Mouse (Mus musculus) midbrain, embryonic 11.5 days (tissue): ENCODE results near the gene Lrch1. TPM values are rescaled to one million over a fixed set of nuclear protein-coding genes. Genes with fewer than 3 reads are reported as not detected.

Source experiments
- ATAC-seq: fragments of 200-750 bp; cut with Nextera tagmentation; 2 replicates; pipeline ENCODE4 v1.8.0; 2017; ENCODE audit warnings: moderate TSS enrichment, moderate library complexity; ENCODE audit not compliant: low FRiP score
- DNase-seq: peaks from one replicate; pipeline ENCODE4 v3.0.0; 2015; ENCODE audit warnings: low spot score; ENCODE audit errors: missing footprints
- H3K27ac ChIP-seq: fragments of 300-500 bp; sonication (generic); 2 replicates; pipeline ENCODE4 v1.5.1; 2014; ENCODE audit warnings: low read depth, low read length
- H3K27me3 ChIP-seq: fragments of 300-500 bp; sonication (generic); 2 replicates; pipeline ENCODE4 v1.6.1; 2014; ENCODE audit warnings: mild to moderate bottlenecking, low read length, moderate library complexity, mixed read lengths; ENCODE audit not compliant: control insufficient read depth, insufficient read depth
- H3K36me3 ChIP-seq: fragments of 300-500 bp; sonication (generic); 2 replicates; pipeline ENCODE4 v1.6.1; 2014; ENCODE audit warnings: mild to moderate bottlenecking, low read length, moderate library complexity, mixed read lengths; ENCODE audit not compliant: control insufficient read depth, insufficient read depth
- H3K4me1 ChIP-seq: fragments of 300-500 bp; sonication (generic); 2 replicates; pipeline ENCODE4 v1.6.1; 2014; ENCODE audit warnings: low read length; ENCODE audit not compliant: control insufficient read depth, insufficient read depth
- H3K4me2 ChIP-seq: fragments of 300-500 bp; sonication (generic); 2 replicates; pipeline ENCODE4 v1.6.1; 2014; ENCODE audit warnings: mild to moderate bottlenecking, moderate library complexity
- H3K4me3 ChIP-seq: fragments of 300-500 bp; sonication (generic); 2 replicates; pipeline ENCODE4 v1.5.1; 2014; ENCODE audit warnings: low read depth, low read length
- H3K9ac ChIP-seq: fragments of 300-500 bp; sonication (generic); 2 replicates; pipeline ENCODE4 v1.6.1; 2014; ENCODE audit warnings: low read length
- H3K9me3 ChIP-seq: fragments of 300-500 bp; sonication (generic); 2 replicates; pipeline ENCODE4 v1.6.1; 2016; ENCODE audit warnings: low read length; ENCODE audit not compliant: control insufficient read depth
- WGBS: fragments of 180-500 bp; shearing (Covaris S2); extraction: QIAGEN DNeasy Blood & Tissue Kit; methylation state at CpG from one replicate; pipeline ENCODE4 v1.1.7; 2014; 5-methylcytosine and 5-hydroxymethylcytosine counted together
- polyA plus RNA-seq: library from polyadenylated mRNA; unstranded; fragments of >200 nt; fragmentation: Nextera tagmentation; extraction: Ambion mirVana; gene quantifications from 2 replicates; pipeline ENCODE4 v1.2.1, GENCODE M21; 2014

The Lrch1 gene
- 5.8 and 6.7 TPM in 2 replicates for polyA plus RNA-seq

DNA sequence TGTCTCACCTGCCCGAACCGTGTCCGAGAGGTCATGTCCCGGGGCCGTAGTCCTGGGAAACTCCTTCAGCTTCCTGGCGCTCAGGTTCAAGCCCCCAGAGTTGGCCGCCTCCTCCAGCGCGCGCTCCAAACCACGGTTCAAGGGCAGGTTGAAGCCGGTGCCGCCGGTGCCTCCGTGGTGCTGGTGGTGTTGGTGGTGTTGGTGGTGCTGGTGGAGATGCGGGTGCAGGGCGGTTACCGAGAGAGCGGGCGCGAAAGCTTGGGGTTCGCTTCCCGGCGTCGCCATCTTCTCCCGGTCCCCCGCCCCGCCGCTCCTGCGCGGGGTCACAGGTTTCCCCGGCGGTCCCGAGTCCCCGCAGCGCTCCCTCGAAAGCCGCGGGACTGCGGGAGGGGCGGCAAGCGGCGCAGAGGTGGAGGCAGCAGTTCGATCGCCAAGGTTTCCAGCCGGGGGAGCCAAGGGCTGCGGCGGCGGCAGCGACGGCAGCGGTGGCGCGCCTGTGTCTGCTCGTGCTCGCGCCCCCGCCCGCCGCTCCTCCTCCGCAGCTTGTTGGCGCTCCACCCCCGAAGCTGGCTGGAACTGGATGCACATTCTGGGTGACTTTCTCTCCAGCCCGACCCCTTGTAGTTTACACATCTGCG, at the start of gene Lrch1:
Lrch1 (minus strand) TSS at position 501 of the 638 bp plus-strand sequence.
- Histone ChIP-seq H3K36me3 (no peaks in the 10 kb centered on the region), H3K4me3 (peak within 1 kb of the TSS; percentile 58), H3K4me2 (peak within 1 kb of the TSS; percentile 55), H3K9me3 (no peaks in the 10 kb centered on the region), H3K27ac (peak within 1 kb of the TSS; percentile 40; the same call in 1 of the 2 replicates), H3K9ac (peak within 1 kb of the TSS; percentile 89), H3K27me3 (no peaks in the 10 kb centered on the region), H3K4me1 (peaks cover 4% of the 10 kb centered on the region; the same call in 1 of the 2 replicates)
- DNase-seq (peak; percentile 98), ATAC-seq (peak; percentile 72)
- under 1% methylated on average over 65 of the region's 65 CpGs for whole genome bisulfite sequencing

DNA sequence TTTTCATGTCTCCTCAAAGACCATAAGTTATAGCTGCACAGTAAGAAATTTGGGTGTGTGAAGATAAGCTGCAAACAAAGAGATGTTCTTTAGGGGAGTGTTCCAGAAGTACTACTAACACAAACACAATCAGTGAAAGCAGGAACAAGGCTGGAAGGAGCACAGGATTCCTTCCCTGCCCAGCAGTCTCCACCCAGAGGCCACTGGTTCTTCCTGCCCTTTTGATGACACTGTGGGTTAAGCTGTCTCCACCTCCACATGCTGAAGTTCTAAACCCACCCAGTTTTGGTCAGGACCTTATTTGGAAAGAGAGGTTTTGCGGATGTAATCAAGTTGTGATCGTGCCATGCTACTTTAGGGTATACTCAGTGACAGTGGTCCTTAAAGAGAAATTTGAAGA, 49.4 kb upstream of the Lrch1 start:
- Histone ChIP-seq H3K9me3 (no peaks in the 10 kb centered on the region), H3K4me1 (no peaks in the 10 kb centered on the region), H3K4me2 (no peak overlapping the region), H3K9ac (no peak overlapping the region), H3K4me3 (no peak overlapping the region), H3K27me3 (no peaks in the 10 kb centered on the region), H3K27ac (no peak overlapping the region), H3K36me3 (no peaks in the 10 kb centered on the region)
- DNase-seq = no peak
- WGBS = 95% methylated on average over 2 of the region's 2 CpGs
- ATAC-seq = no peak

DNA sequence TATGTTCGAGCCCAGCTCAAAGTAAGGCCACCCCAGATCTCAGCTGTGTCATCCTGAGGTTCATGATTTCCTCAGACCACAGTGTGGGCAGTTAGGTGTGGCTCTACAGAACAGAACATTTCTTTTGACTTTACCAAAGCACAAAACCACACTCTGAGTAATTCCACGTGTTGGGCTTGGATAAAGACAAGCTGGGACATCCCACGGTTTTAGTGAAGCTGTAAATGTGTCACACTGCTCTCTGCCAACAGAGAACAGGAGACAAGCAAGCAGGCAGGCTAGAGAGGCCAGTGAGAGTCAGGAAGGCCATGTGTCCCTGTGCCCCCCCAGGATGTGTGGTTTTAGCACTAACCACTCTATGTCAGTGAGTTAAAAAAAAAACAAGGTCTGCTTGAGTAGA, 48.9 kb upstream of the Lrch1 start:
- H3K4me3 ChIP-seq = no peak overlapping the region
- WGBS = 77% methylated on average over 3 of the region's 3 CpGs

DNA sequence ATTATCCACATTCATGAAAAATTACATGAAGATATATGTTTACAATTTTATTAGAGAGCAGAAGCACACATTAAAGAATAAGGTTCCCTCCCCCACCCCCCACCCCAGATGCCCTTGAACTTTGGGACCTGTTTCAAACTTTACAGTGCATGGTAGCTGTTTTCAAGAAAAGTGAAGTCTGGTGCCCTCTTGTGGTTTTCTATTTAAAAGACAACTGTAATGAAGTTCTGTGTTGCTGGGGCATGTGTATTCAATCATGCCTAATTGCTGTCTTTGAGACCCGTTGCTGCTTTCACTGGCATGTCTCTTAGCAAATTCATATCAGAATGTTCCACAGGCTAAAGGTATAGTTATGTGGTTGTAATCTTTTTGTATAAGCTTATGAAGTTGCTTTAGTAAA, 42.8 kb upstream of the Lrch1 start:
- Histone ChIP-seq H3K4me1 (no peaks in the 10 kb centered on the region), H3K27ac (no peak overlapping the region), H3K9ac (no peak overlapping the region), H3K9me3 (no peaks in the 10 kb centered on the region), H3K36me3 (no peaks in the 10 kb centered on the region), H3K27me3 (no peaks in the 10 kb centered on the region), H3K4me2 (no peak overlapping the region), H3K4me3 (no peak overlapping the region)
- DNase-seq = peak; percentile 94
- WGBS = 12% methylated on average over 1 of the region's 1 CpGs
- peak; percentile 33; the same call in 1 of the 2 replicates for ATAC-seq

More for the DNA sequence above, 48.9 kb upstream of the Lrch1 start:
- DNase-seq (peak; percentile 28), ATAC-seq (no peak)
- no peaks in the 10 kb centered on the region for H3K36me3 ChIP-seq
- H3K27ac ChIP-seq = no peak overlapping the region
- H3K27me3 ChIP-seq = no peaks in the 10 kb centered on the region
- no peaks in the 10 kb centered on the region for H3K9me3 ChIP-seq
- no peaks in the 10 kb centered on the region for H3K4me1 ChIP-seq
- H3K9ac ChIP-seq = no peak overlapping the region
- H3K4me2 ChIP-seq = no peak overlapping the region

DNA sequence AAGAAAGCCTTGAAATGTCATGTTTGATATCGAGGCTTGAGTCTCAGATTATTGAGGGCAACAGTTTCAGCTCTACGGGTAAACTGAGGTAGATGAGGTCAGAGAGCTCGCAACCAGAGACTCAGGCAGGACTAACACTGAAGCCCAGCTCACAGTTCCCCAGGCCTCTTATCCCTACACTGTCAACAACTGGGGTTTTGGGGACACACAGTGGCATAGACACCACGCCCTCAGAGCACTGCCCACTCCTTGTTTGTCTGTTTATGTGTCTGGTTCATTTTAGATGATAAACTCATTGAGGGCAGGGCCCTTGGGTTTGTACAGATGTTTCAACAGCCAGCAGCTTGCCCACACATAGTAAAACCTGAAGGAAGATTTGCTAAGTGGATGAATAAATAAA, 42.2 kb upstream of the Lrch1 start:
- H3K36me3 ChIP-seq = no peaks in the 10 kb centered on the region
- ATAC-seq = no peak

DNA sequence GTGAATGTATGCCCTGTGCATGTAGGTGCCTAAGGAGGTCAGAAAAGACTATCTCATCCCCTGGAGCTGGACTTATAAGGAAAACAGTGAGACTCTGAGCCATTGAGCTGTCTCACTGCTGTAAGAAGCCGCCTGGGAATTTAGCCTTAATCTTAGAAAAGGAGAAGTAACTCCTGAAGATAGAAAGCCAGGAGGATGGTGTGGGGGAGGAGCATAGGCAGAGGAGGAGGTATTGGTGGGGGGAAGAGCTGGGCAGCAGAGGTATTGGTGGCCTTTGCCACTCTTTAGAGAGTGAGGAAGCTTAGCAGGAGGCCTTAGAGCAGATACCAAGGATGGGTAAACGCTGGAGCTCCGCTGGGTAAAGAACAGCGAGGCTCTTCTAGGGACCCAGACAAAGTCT, 41.6 kb upstream of the Lrch1 start:
- ATAC-seq = no peak
- Histone ChIP-seq H3K9ac (no peak overlapping the region), H3K27me3 (no peaks in the 10 kb centered on the region), H3K4me2 (no peak overlapping the region), H3K36me3 (no peaks in the 10 kb centered on the region), H3K27ac (no peak overlapping the region), H3K4me3 (no peak overlapping the region), H3K9me3 (no peaks in the 10 kb centered on the region), H3K4me1 (no peaks in the 10 kb centered on the region)
- no peak for DNase-seq
- 37% methylated on average over 4 of the region's 4 CpGs for WGBS

More for the DNA sequence above, 42.2 kb upstream of the Lrch1 start:
- Histone ChIP-seq H3K4me1 (no peaks in the 10 kb centered on the region), H3K27ac (no peak overlapping the region), H3K9me3 (no peaks in the 10 kb centered on the region), H3K4me2 (no peak overlapping the region), H3K9ac (no peak overlapping the region), H3K4me3 (no peak overlapping the region), H3K27me3 (no peaks in the 10 kb centered on the region)
- WGBS = 88% methylated on average over 4 of the region's 4 CpGs
- no peak for DNase-seq

DNA sequence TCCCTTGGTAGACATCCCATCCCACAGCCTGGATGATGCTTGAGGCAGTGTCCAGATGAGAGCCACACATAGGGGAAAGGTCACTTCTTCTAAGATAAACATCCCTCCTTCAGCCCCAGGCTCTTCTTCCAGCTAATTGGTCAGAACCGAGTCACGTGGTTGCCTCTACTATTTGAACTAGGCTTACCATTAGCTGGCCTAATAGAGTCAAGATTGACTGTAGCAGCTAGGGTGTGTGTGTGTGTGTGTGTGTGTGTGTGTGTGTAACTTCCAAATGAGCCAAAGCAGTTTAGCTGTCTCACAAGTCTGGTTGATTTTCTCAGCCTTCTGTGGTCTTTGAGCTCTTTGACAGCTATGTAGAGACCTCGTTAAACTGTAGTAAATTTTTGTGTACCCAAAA, 38.9 kb upstream of the Lrch1 start:
- Histone ChIP-seq H3K27ac (no peak overlapping the region), H3K4me3 (no peak overlapping the region), H3K4me1 (no peaks in the 10 kb centered on the region), H3K9me3 (no peaks in the 10 kb centered on the region), H3K4me2 (no peak overlapping the region), H3K36me3 (no peaks in the 10 kb centered on the region), H3K27me3 (no peaks in the 10 kb centered on the region), H3K9ac (no peak overlapping the region)
- ATAC-seq (no peak), DNase-seq (no peak)
- WGBS = 87% methylated on average over 3 of the region's 3 CpGs

DNA sequence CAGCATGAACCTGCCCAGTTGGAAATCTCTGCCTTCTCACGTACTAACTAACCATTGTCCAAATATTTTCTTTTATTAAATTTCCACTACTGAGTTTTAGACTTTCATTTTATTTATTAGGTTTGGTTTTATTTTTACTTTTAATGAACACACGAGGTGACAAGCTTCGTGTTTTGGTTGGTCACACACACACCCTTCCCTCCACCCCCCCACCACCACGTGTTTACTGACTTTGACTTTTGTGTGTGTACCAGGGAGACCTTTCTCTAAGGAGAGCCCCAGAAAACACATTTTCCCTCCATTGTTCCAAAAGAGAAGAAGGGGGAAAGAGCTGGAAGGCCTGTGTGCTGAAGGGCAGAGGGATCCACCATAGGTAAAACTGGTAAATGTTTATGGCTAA, 38.0 kb upstream of the Lrch1 start:
- Histone ChIP-seq H3K9me3 (no peaks in the 10 kb centered on the region), H3K4me1 (no peaks in the 10 kb centered on the region), H3K27ac (no peak overlapping the region), H3K36me3 (no peaks in the 10 kb centered on the region), H3K4me3 (no peak overlapping the region), H3K27me3 (no peaks in the 10 kb centered on the region), H3K9ac (no peak overlapping the region), H3K4me2 (no peak overlapping the region)
- 64% methylated on average over 4 of the region's 4 CpGs for WGBS
- no peak for DNase-seq
- no peak for ATAC-seq

DNA sequence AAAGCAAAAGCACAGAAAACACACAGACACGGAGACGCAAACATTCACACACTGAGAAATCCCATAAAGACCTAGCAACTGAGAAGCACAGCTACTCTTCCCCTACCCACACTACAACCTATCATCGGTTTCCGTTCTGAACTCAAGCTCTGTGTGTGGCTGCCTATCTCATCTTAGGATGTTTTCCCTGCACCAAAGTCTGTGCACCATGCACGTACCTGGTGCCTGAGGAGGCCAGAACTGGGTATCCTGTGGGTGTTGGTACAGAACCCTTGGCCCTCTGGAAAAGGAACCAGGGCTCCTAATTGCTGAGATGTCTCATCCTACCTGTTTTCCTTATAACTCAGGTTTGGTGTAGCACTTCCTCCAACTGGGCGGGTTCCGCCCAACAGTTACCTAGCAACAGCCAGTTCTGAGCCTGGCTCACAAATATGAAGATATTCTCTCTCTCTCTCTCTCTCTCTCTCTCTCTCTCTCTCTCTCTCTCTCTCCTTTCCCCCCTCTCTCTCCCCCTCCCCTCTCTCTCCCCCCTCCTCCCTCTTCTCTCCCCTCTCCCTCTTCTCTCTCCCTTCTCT, 37.2 kb upstream of the Lrch1 start:
- no peaks in the 10 kb centered on the region for H3K4me1 ChIP-seq
- H3K27ac ChIP-seq = no peak overlapping the region
- WGBS = 74% methylated on average over 7 of the region's 7 CpGs
- no peak overlapping the region for H3K9ac ChIP-seq
- no peaks in the 10 kb centered on the region for H3K36me3 ChIP-seq
- no peaks in the 10 kb centered on the region for H3K9me3 ChIP-seq
- H3K27me3 ChIP-seq = no peaks in the 10 kb centered on the region
- peak; percentile 51 for DNase-seq
- no peak overlapping the region for H3K4me3 ChIP-seq
- no peak overlapping the region for H3K4me2 ChIP-seq
- ATAC-seq = no peak
